Mouse (Mus musculus) mouse trophoblast stem cell (cell line): Measurements from ENCODE around the gene Bdkrb1.

Experiments
- in situ Hi-C, 2 experiments: fragments of 300-500 bp; cut with MseI, MboI; formaldehyde crosslinking; loops; 2 replicates in 1 of 2; 3 replicates in 1 of 2; pipeline ENCODE4 v1.15.1; 2025

Bdkrb1 gene

GRCm38 (mm10) chr12:105602581-105603210, at the start of gene Bdkrb1:
Gene Bdkrb1 (plus strand): TSS chr12:105603085.
- in situ Hi-C loops = no loop called here

DNA sequence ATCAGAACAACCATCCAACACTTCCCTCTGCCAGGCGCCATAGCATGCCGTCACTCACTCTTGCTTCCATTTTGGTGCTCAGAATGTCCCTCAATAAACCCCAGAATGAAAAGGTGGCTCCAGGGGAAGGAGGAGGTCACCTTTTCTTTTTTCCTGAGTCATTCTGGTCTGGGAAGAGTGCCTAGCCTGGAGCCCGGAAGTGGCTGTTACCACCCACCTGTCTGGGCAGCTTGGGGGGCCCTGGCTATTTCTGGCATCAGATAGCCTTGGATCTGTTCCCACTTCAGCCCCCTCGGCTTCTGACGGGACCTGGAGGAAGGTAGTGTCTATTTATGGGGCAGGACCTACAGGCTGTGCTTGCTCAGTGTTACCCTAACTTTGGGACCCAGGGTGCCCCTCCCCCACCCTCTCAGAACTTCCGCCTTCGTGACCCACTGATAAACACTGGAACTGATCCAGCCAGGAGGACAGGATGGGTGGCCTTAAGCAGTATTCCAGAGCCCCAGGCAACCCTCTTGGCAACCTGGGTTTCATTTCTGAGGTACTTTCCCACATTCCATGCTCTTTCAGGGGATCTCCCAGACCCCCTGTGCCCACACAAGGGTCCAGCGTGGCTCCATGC, 48.6 kb upstream of the Bdkrb1 start:
- in situ Hi-C loops = no loop called here

DNA sequence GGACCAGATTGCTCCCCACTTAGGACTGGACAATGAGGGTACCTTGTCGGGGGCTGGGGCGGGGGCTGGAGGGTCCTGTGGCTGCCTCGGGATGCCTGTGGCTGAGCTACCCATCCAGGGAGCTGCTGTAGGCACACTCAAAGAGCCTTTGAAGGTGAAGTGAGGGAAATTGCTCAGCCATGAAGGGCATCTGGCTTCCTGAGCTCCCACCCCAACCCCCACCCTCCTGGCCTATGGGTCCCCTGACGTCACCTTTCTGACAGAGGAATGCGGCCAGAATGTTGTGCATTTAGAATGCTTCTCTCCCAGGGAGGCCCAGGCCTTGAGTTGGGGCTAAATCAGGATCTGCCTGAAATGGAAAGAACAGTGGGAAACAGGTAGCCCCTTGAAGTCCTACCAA, 47.7 kb upstream of the Bdkrb1 start:
- in situ Hi-C loops = no loop called here

- in situ Hi-C loops = no loop called here
These were observed 45.5 kb upstream of the Bdkrb1 start for GRCm38 (mm10) chr12:105557250-105557925.

DNA sequence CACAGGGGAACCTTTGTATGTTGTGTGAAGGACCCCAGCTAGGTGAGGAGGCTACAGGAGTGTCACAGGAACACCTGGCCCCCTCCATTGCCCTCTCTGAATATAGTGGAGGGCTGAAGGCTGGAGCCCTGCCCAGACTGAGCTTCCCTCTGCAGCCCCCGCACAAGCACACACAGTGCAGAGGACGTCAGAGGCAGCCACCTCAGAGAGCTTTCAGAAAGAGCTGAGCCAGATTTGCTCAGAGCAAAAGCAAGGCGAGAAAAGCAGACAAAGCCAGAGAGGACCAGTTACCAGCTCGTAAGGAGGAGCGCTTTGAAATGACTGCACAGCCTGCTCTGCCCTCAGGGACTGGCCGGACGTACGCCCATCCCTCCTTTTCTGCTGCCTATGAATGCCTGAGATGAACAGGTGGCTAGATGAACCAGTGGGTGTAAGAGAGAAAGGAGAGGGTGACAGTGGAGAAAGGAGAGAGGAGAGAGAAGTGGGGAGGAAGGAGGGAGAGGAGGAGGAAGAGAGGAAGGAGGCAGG, 41.8 kb upstream of the Bdkrb1 start:
- in situ Hi-C loops = no loop called here

GRCm38 (mm10) chr12:105562056-105562820, 40.6 kb upstream of the Bdkrb1 start:
- in situ Hi-C loops = no loop called here

DNA sequence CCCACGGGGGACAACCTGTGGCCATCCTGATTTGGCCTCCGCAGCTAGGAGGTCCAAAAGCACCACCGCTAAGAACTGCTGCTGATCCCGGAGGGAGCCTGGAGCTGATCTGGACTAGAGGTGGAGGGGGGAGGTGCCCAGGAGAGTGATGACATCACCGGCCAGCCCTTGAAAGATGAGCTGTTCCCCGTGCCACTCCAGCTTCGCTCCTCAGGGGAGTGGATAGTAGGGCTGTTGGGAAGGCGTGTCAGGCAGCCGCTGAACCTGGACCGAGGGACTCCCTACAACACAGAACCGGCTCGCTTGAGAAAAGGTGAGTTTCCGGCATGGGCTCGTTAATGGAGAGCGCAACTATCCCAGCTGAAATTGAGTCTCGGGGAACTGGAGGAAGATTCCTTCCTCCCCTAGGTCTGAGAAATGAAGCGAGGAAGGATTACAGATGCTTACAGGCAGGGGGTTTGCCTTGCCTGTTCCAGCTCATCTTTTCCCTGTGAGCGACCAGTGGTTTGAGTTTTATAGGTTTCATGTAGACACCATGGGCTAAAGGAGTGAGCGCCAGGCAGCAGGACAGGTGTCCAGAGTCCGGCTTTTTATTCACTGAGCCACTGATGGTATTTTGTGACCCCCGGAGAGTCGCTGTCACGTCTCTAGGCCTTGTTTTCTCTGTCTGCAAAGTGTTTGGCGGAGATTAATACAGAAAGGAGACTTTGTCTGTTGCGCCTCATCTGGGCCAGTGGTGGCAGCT, 39.8 kb upstream of the Bdkrb1 start, which contains the start of gene Bdkrb2:
TSS of gene Bdkrb2 (plus strand) at position 291 of the 745 bp plus-strand sequence.
- in situ Hi-C loops = no loop called here

DNA sequence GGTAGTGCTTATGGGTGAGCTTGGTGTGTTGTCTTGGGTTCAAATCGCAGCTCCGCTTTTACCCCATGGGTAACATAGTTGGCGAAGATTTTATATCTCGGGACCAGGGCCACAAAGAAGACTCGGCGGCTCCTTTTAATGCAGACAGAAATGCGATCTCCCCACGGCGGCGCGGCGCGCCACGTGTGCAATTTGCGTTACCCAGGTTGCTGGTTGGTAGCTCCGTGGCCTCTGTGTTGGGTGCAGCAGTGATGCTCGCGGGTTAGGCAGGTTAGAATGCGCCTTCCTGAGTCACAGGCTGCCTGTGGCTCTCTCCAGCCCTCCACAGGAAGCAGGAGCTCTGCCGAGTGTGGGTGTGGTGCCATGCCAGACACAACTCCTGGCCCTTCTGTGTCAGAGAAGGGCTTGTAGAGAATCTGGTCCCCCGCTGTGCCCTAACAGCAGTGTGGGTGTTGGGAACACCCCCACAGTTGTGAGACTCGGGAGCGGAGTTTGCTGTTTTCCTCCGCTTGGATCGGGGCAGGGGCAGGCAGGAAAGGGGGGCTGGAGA, 39.1 kb upstream of the Bdkrb1 start:
- in situ Hi-C loops = no loop called here

DNA sequence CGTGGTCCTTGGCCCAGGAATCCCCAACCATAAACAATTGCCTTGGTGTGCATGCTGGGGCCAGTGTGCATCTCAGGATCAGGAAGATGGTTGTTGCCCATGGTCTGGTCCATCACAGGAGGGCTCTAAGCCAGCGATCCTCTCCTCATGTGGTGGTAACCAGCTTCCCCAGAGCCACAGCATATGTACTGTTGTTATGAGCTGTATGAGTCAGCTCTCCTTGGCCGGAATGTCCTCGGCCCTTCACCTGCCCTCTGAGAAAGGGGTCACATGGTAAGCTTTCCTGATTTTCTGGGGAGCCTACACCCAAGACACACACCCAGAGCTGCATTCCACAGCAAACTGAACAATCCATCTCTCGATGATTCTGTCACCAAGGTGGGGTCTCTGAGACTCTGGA, 37.7 kb upstream of the Bdkrb1 start:
- in situ Hi-C loops = no loop called here

GRCm38 (mm10) chr12:105571867-105572266, 31.0 kb upstream of the Bdkrb1 start:
- in situ Hi-C loops = loop anchor here in 1 of 2 experiments (10.0 kb wide), 1 partner anchor 67 kb away; no protein-coding TSS in a partner anchor

GRCm38 (mm10) chr12:105572622-105573021, 30.3 kb upstream of the Bdkrb1 start:
- in situ Hi-C loops = loop anchor here in 1 of 2 experiments (10.0 kb wide), 1 partner anchor 68 kb away; no protein-coding TSS in a partner anchor

GRCm38 (mm10) chr12:105574356-105574755, 28.5 kb upstream of the Bdkrb1 start:
- in situ Hi-C loops = loop anchor here in 1 of 2 experiments (10.0 kb wide), 1 partner anchor 70 kb away; no protein-coding TSS in a partner anchor

DNA sequence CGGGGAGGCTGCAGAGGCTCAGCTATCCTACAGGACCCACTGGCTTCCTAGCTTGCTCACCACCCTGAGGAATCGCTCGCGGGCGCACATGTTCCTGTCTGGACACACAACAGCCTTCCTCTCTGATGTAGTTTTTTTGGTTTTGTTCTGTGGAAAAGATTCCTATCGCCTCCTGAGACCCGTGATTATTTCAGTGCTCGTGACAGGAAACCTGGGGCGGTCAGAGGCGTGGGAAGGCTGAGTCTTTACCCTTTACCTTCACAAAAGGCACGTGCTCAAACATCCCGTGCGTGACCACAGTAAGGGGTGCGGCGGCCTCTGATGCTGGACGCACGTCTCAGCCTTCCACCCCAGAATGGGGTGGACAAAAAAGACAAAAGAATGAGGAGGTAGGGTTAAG, 22.4 kb upstream of the Bdkrb1 start:
- in situ Hi-C loops = loop anchor here in 1 of 2 experiments (5.0 kb wide), 1 partner anchor 83 kb away; no protein-coding TSS in a partner anchor

GRCm38 (mm10) chr12:105582486-105582885, 20.4 kb upstream of the Bdkrb1 start:
- in situ Hi-C loops = loop anchor here in 1 of 2 experiments (5.0 kb wide), 1 partner anchor 85 kb away; no protein-coding TSS in a partner anchor

DNA sequence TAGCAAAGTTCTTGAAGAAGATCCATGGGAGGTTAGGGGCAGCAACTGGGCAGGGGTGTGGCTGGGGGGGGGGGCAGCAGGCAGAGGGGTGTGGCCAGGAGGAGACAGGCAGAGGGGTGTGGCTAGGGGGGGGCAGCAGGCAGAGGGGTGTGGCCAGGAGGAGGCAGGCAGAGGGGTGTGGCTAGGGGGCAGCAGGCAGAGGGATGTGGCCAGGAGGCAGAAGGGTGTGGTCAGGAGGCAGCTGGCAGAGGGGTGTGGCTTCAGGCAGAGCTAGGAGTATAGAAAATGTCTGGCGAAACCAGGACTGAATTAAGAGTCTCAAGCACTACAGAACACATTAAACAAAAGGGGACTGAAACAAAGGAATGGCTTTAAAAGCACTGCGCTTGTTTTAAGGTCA, 19.4 kb upstream of the Bdkrb1 start:
- in situ Hi-C loops = loop anchor here in 1 of 2 experiments (5.0 kb wide), 1 partner anchor 86 kb away; no protein-coding TSS in a partner anchor

- in situ Hi-C loops = loop anchor here in 1 of 2 experiments (5.0 kb wide), 1 partner anchor 88 kb away; no protein-coding TSS in a partner anchor
These were observed 18.0 kb upstream of the Bdkrb1 start for GRCm38 (mm10) chr12:105584851-105585250.

- in situ Hi-C loops = no loop called here
These were observed 15.4 kb upstream of the Bdkrb1 start for GRCm38 (mm10) chr12:105587526-105587925.

DNA sequence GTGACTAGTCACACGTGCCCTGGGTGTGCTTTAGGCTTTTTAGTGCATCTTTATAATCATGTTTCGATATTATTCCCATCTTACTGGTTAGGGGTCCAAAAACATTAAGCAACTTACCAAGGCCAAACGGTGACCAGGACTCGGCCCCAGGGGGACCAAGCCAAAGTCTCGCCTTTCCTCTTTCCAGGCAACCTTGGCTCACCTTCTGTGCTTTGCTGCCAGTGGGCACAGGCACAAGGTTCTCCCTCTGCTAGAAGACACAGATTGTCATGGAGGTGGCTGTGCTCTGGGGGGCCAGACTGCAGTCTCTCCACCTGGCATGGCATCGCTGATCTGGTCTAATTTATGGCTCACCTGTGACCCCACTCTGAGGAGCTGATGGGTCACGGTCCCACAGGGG, 12.1 kb upstream of the Bdkrb1 start:
- in situ Hi-C loops = loop anchor here in 1 of 2 experiments (5.0 kb wide), 1 partner anchor 98 kb away; no protein-coding TSS in a partner anchor

DNA sequence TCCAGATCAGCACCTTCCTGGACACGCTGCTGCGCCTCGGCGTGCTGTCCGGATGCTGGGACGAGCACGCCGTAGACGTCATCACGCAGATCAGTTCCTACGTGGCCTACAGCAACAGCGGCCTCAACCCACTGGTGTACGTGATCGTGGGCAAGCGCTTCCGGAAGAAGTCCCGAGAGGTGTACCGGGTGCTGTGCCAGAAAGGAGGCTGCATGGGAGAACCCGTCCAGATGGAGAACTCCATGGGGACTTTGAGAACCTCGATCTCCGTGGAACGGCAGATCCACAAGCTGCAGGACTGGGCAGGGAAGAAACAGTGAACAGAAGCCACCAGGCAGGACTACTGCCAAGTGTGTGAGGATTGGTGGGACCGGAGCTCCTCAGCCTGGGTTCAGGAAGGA, 10.5 kb upstream of the Bdkrb1 start:
- in situ Hi-C loops = loop anchor here in 1 of 2 experiments (5.0 kb wide), 1 partner anchor 100 kb away; no protein-coding TSS in a partner anchor

- in situ Hi-C loops = loop anchor here in 1 of 2 experiments (5.0 kb wide), 1 partner anchor 101 kb away; no protein-coding TSS in a partner anchor
These were observed 9.4 kb upstream of the Bdkrb1 start for GRCm38 (mm10) chr12:105593471-105593870.
